Mouse (Mus musculus) CD4-positive, CD25-positive, alpha-beta regulatory T cell, adult 4 months (primary cell): Measurements from ENCODE around the gene Plekha7. TPM values are rescaled to one million over a fixed set of nuclear protein-coding genes. Genes with fewer than 3 reads are reported as not detected.

Experiments
- ATAC-seq: one replicate; pipeline ENCODE4 v1.8.0; 2017
- polyA plus RNA-seq, 2 experiments: library from polyadenylated mRNA; unstranded; fragments of 100-300 nt; shearing (Covaris generic); gene quantifications; one replicate each; pipeline ENCODE4 v1.2.1; 2017

The Plekha7 gene
- 10 to 100 TPM in 1 of 2 experiments, 1 to 10 TPM in 1; 4.9 to 17.0 TPM for polyA plus RNA-seq

DNA sequence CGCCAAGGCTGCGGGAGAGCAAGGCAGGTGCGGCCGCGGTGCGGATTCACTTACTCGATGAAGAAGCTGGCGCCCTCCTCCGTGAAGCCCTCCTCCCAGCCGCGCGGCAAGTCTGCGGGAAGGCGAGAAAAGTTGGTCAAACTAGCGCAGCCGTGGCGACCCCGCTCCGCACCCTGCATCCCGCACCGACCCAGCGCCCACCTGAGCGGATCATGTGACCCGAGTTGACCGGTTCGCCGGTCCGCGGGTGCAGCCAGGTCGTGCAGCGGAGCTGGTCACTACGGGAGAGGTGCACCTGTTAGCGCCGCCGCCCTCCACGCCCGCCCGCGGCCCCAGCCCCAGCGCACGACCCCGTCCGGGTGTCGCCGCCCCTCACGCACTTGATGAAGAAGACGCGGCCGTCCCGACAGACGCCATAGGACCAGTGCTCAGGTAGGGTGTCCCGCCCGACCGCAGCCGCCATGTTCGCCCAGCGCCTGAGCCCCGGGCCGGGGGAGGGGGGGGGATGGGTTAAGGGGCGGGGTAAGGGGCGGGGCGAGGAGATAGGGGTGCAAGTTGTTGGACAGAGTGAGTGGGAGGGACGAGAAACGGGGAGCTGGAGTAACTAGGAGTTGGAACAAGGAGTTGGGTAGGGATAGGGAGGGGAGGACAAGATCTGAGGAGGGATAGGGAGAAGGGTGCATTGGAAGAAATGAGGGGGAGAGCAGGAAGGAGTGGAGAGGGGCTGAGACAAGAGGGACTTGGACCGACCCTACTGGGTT lies at the start of gene Plekha7:
Gene Plekha7, minus strand, starts transcription at position 506 of the 761 bp plus-strand sequence.
- peak; percentile 59 for ATAC-seq

- ATAC-seq, result peak; percentile 45
These were observed 28.1 kb upstream of the Plekha7 start for GRCm38 (mm10) chr7:116336226-116336625.

DNA sequence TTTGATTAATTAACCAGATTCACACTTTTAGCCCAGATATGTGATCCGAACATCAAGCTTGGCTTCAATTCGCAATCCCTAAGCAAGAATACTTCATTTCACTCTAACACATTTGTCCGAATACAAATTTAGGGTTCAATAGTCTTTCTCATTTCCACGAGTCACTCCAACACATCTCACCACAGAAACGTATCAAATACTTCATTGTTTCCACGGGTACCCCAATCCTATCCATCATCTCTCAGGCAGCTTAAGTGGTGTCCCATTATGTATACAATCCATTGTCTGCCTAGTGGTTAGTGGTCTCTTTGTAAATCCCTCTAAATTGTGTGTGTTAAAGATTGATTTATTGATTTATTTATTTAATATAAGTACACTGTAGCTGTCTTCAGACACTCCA lies 27.0 kb upstream of the Plekha7 start:
- no peak for ATAC-seq

- no peak for ATAC-seq
These were observed 26.5 kb upstream of the Plekha7 start for GRCm38 (mm10) chr7:116334669-116335038.

GRCm38 (mm10) chr7:116333713-116334668 lies 25.8 kb upstream of the Plekha7 start, which contains the start of gene Rps13:
Gene Rps13 (minus strand): TSS chr7:116334195.
- ATAC-seq, result peak; percentile 95

DNA sequence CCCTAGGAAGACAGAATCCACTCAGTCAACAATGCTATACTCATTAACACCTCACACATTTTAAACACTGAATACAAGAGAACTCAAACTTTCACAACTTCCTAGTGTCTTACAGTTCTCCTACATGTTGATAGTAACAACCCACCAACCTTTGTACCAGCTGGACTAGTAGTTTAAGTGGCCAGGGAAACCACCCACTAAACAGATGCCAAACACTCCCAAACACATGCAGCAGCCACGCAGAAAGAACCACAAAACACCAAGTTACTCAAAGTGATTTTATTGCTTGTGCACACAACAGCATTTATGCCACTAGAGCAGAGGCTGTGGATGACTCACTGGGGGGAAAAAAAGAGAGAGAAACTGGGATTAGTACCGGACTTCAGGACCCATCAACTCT lies 23.1 kb upstream of the Plekha7 start:
- ATAC-seq, result no peak

- ATAC-seq, result no peak
These were observed 21.7 kb upstream of the Plekha7 start for GRCm38 (mm10) chr7:116329858-116330257.

DNA sequence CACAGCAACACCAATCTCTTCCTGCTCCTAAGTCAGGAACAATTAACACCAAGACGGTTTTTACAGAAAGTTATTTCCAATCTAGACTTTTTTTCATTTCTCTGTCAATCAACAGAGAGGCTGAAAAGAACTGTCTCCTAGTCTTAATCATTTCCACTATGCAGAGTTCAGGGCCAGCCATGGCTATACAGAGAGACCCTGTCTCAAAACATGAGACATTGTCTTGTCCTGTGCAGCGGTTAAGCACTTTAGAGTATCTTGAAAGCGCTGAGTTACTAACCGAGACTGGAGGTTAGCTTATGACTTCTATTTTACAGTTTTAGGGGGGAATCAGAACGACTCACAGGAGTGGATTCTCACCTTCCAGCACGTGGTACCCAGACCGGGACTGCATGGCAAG lies 20.6 kb upstream of the Plekha7 start:
- no peak for ATAC-seq

GRCm38 (mm10) chr7:116327901-116328300 lies 19.7 kb upstream of the Plekha7 start:
- ATAC-seq, result peak; percentile 97

- peak; percentile 33 for ATAC-seq
These were observed 15.3 kb upstream of the Plekha7 start for GRCm38 (mm10) chr7:116323331-116323964.

DNA sequence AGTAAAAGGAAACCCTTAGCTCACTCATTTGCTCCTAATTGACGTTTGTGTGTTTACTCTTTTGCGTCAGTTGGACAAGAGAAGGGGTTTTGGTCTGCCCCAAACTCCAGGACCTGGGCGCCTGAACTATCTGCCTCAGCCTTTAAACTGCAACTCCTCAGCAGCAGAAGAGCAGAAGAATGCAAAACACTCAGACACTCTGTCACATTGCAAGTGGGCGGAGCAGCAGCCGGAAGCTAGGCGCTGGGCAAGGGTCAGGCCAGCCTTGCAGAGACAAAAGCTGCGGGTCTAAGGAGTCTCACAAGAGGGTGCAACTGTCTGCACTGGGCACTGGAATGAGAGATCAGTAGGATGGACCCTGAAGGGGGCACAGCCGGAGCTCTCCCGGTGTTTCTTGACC lies 1.3 kb upstream of the Plekha7 start:
- no peak for ATAC-seq

GRCm38 (mm10) chr7:116308632-116308991 lies 436 bp upstream of the Plekha7 start:
- peak; percentile 18 for ATAC-seq

DNA sequence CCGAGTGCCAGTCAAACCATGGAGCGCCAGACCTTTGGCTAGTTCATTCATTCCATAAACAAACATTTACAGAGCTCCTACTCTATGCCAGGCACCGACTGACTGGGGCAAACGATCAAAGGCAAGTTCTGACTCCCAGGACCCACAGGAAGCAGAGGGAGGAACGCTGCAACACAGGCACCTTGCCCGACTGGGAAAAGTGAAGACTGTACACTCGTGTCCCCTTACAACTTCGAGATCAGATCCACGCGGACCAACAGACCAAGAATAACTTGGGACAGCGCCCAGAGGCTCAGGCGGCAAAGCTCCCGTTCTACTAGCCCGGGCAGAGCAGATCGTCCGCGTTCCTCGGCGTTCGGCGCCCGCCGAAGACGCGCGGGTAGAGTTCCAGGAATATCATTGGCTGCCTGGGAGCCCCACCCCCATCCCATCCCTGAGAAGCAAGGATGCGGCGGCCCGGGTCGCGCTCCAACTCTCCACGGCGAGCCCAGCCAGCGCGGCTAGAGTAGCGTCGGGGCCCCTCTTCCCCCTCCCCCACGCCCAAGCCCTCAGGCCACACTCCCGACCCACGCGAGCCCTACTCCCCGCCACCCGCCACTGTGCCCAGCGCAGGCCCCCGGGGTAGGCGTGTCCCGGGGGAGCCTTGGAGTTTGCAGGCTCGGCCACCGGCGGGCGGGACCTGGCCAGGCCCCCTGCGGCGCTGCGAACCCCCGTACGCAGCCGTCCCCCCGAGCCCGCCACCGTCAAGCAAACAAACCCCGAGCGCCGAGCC lies 891 bp downstream of the Plekha7 start:
- peak; percentile 24 for ATAC-seq

DNA sequence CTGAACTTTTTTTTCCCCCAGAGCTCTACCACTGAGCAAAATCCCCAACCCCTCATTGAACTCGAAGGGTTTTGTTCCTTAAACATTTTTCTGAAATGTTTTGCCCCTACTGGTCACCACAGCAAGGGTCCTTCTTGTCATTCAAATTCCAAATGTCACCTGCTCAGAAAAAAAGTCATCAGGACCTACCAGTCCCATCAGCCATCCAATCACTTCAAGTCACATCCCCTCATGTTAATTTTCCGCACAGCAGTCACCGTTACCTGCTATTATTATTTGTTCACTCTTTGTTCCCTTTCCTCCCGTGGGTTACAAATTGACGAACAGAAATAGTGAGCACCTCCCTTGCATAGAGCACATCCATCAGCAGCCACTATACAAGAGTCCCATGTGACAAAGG lies 1.6 kb downstream of the Plekha7 start:
- peak; percentile 15 for ATAC-seq

- ATAC-seq, result no peak
These were observed 6.4 kb downstream of the Plekha7 start for GRCm38 (mm10) chr7:116301661-116302311.

DNA sequence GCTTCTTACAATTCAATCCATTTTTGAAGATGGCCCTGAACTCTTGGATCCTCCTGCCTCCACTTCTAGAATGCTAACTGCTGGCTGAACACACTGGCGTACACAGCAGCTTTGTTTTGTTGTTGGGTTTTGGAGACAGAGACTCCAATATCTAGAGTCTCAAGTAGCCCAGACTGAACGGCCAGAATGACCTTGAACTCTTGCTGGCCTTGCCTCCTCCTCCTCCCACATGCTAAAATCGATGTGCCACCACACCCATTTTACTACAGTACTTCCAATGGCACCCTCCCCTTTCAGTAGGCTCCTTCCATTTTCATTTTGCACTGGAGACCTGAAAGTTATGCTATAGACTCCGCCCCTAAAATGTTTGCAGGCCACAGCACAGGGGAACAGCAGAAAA lies 7.0 kb downstream of the Plekha7 start:
- ATAC-seq, result no peak

DNA sequence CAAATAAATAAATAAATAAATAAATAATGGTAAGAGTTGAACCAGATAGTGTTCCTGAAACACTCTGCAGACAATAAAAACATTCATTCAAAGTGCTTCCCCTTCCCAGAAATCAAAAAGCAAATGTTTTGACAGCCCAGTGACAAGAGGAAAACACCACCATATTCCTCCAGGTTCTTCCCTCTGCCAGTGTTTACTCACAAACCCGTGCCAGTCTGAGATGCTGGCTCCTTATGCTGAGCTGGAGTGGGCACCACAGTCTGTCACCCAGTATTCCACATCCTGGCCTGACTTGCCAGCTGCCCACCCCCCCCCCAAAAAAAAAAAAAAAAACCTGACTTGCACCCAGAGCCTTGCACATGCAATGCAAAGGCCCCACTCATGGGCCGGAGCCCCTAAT lies 9.3 kb downstream of the Plekha7 start:
- ATAC-seq, result no peak

DNA sequence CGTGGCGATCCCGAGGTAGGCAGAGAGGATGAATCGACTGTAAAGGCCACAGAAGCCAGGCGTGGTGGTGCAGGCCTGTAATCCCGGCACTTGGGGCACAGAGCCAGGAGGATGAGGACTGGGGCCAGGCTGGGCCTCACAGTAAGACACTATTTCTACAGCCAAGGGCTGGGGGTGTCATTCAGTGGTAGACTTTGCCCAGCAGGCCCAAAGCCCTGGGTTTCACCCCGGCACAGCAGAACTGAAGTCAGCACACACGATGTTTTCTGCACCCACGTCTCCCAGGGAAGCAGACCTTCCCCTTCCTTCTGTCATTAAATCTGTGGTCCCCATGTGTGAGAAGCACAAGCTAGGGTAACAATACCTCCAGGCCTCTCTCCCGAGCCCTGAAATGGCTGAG lies 9.8 kb downstream of the Plekha7 start:
- no peak for ATAC-seq

GRCm38 (mm10) chr7:116294961-116295360 lies 13.2 kb downstream of the Plekha7 start:
- ATAC-seq, result no peak

GRCm38 (mm10) chr7:116292377-116292776 lies 15.8 kb downstream of the Plekha7 start:
- no peak for ATAC-seq

- no peak for ATAC-seq
These were observed 17.6 kb downstream of the Plekha7 start for GRCm38 (mm10) chr7:116290559-116290958.

DNA sequence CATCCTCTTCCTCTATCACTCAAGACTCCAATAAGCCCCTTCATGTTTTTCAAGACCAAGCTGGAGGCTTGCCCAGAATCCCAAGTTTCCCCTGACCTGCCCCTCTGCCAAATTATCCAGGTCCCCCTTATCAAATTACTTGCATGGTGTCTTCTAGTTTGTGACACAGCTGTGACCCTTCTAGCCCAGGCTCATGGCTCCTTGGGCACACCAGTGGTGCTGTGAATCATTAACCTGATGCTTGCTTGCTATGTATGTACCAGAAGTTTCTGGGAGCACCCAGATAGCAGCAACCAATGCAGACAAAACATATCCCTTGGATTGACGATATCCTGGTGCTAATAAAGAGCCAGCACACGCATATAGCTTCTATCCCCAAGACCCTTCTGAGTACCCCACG lies 19.2 kb downstream of the Plekha7 start:
- no peak for ATAC-seq
